Mouse (Mus musculus): ENCODE results near the gene Mtus2.
A peak's percentile ranks its signal among the peaks of the same experiment; 100 is the strongest.

Gene Mtus2

GRCm38 (mm10) chr5:148027985-148028384, 70.9 kb downstream of the Mtus2 start:
- DNase-seq (ENCODE audit: low read depth, low spot score): no peak

GRCm38 (mm10) chr5:148041661-148042060, 84.5 kb downstream of the Mtus2 start:
- DNase-seq (ENCODE audit: low read depth, low spot score): no peak

DNA sequence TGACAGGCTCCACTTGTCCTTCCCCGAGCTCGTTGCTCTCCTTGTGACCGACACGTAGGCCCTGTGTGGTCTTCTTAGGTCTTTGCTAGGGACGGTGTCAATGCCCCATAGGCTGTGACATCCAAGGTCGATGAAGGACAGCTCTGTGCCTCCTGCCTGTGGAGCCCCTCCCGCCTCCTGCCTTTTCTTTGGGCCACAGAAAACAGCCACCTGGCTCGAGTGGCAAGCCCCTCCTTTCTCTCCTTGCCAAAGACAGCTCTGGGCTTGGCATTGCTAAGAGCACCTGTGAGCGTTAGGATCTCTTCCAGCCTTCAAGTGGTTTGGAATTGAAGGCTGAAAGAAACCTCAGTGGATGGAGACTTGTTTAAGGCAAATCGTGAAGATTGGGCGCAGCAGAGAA, 91.1 kb downstream of the Mtus2 start:
- no peak for DNase-seq (ENCODE audit: low read depth, low spot score)

DNA sequence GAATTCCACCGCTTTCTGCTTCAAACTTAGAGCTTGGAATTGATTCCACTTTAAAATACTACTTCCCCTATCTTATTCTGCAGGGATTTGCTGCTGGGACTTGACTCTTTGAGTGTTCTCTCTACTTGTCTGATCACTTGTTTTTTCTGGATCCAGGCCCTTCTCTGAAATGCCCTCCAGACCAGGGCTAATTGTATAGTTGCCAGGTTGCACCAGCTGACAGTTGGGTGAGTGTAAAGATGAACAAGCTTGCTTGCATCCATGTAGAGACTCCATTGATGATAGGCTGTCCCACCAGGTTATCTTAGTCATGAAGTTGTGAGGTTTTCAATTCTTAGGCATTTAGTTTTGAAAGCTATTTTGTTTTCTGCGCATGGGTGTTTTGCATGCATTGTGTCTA, 92.2 kb downstream of the Mtus2 start:
- no peak for DNase-seq (ENCODE audit: low read depth, low spot score)

- DNase-seq (ENCODE audit: low read depth, low spot score): no peak
Measured at GRCm38 (mm10) chr5:148052846-148053608, 95.9 kb downstream of the Mtus2 start.

- no peak for DNase-seq (ENCODE audit: low read depth, low spot score)
Measured at GRCm38 (mm10) chr5:148053609-148053990, 96.5 kb downstream of the Mtus2 start.

DNA sequence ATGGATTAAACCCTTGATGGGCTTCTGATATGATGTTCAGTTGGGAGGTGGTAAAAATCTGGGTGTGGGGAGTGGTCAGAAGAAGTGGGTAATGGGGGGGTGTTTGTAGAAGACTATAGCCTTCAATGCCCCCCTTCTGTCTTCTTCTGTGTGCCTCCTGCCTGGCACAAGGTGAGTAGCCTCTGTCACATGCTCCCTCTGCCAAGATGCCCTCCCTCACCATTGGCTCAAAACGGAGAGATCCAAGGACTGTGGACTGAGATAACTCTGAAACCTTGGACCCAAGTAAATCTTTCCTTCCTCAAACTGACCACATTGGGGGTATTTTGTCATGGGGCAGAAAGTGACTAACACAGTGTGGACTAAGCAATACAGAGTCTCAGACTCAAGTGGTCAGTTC, 99.7 kb downstream of the Mtus2 start:
- no peak for DNase-seq (ENCODE audit: low read depth, low spot score)

DNA sequence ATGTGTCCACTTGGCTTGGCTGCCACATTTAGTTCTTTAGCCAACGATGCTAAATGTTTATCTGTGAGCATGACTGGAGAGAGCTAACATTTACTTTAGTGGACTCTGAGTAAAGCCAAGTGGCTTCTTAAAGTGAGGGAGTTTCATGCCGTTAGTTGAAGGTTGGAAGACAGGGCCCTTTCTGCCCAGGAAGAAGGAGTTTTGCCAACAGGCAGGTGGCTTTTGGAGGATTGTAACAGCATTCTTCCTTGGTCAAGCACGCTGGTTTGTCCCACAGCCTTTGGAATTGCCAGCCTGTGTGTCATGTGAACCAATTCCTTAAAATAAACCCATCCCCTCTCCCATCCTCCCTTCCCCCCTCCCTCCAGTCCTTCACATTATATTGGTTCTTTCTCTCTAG, 100.3 kb downstream of the Mtus2 start:
- no peak for DNase-seq (ENCODE audit: low read depth, low spot score)

- no peak for DNase-seq (ENCODE audit: low read depth, low spot score)
Measured at GRCm38 (mm10) chr5:148059339-148059738, 102.2 kb downstream of the Mtus2 start.

GRCm38 (mm10) chr5:148061869-148062268, 104.7 kb downstream of the Mtus2 start:
- DNase-seq (ENCODE audit: low read depth, low spot score): no peak

GRCm38 (mm10) chr5:148063745-148064144, 106.6 kb downstream of the Mtus2 start:
- no peak for DNase-seq (ENCODE audit: low read depth, low spot score)

GRCm38 (mm10) chr5:148065251-148065650, 108.1 kb downstream of the Mtus2 start:
- DNase-seq (ENCODE audit: low read depth, low spot score): no peak

- DNase-seq (ENCODE audit: low read depth, low spot score): no peak
Measured at GRCm38 (mm10) chr5:148069909-148070308, 112.8 kb downstream of the Mtus2 start.

DNA sequence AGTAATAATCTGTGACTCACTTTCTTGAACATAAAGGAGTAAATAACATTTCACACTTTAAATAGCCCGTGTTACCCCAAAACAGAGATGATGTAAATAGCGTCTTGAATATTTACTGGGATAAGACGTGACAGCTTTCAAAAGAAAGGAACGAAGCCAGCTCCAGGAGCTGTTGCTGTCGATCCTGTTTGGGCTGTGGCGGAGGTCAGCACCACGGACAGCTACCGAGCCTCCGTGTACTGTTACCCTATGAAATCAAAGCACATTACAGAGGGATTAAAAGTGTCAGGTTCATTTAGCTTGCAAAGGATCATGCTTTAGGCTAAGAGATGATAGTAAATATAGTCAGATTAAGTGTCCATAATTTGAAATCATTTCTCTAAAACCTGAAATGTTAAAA, 114.7 kb downstream of the Mtus2 start:
- DNase-seq (ENCODE audit: low read depth, low spot score): no peak

DNA sequence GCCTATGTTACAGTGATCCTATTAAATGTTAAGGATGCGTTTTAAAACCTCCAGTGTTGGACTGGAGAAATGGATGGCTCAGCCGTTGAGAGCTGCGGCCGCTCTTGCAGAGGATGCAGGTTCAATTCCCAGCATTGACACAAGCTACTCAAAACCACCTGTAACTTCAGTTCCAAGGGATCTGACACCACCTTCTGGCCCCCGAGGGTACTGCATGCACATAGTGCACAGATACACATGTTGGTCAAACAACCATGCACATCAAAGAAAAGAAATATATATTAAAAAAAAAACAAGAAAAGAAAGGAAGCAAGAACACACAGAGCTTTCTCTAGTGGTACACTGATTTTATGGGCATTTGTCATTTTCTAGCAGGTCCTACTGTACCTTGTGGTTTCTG, 116.3 kb downstream of the Mtus2 start:
- no peak for DNase-seq (ENCODE audit: low read depth, low spot score)

GRCm38 (mm10) chr5:148079732-148080131, 122.6 kb downstream of the Mtus2 start:
- DNase-seq (ENCODE audit: low read depth, low spot score): no peak

- DNase-seq (ENCODE audit: low read depth, low spot score): no peak
Measured at GRCm38 (mm10) chr5:148083541-148083940, 126.4 kb downstream of the Mtus2 start.

DNA sequence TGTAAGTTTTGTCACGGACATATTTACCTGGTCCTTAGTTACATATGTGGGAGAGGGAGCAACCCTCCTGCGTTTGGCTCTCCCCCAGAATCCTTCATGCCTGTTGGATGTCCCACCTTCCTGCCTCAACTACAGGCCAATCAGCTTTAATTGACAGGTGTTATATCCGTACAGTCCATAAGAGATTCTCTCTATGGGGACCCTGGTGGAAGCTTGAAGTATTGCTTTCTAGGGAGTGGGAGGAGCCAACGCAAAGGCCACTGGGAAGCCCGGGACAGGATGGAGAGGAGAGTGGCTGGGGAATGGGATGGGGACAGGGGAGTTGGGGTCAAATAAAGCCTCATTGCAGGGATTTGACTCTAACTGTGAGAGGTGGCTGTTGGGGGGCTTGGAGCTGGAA, 127.6 kb downstream of the Mtus2 start:
- no peak for DNase-seq (ENCODE audit: low read depth, low spot score)

- DNase-seq (ENCODE audit: low read depth, low spot score): no peak
Measured at GRCm38 (mm10) chr5:148087796-148088195, 130.7 kb downstream of the Mtus2 start.

DNA sequence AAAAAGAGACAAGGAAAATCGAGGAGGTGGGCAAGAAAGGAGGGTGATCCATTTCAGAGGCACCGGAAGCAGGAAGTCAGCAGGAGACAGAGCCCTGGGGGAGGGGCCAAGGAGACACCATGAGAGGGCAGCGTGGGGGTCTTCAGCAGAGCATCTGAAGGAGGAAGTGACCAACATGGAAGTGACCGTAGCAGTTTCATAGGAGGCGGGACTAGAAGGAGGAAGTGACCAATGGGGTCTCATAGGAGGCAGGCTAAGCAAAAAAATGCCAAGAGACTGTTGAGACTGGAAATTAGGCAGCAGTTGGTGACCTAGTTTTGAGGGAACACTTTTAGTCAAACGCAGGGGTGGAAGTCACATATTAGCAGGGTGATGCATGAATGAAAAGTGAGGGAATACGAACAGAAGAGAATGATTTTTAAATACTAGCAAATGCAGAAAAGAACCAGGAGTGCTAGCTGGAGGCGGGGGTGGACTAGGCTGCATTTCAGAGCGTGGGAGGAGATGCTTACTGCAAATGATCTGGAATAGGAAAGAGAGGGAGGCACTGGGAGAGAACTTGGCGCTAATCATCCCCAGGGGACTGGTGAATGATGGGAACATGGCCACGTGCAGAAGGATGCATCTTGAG, 133.2 kb downstream of the Mtus2 start:
- peak; percentile 25 for DNase-seq (ENCODE audit: low read depth, low spot score)

GRCm38 (mm10) chr5:148094640-148095039, 137.5 kb downstream of the Mtus2 start:
- peak; percentile 16 for DNase-seq (ENCODE audit: low read depth, low spot score)

GRCm38 (mm10) chr5:148099356-148099755, 142.2 kb downstream of the Mtus2 start:
- no peak for DNase-seq (ENCODE audit: low read depth, low spot score)

DNA sequence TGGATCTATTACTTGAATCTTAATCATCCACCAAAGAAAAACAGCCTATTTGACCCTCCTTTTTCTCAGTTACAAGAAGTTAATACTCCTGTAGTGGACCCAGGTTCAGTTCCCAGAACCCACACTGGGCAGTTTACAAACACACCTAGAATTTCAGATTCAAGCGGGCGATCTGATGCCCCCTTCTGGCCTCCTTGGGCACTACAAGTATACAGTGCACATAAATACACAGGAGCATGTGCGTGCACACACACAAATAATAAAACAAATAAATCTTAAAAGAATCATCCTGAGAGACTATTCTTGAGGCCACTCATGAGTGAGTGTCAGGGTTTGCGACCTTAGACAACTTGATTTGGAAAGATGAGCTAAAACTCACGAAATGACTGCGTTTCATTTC, 150.2 kb downstream of the Mtus2 start:
- no peak for DNase-seq (ENCODE audit: low read depth, low spot score)
